ENCODE assay signal across 13 mouse cellular contexts in the genomic region with DNA sequence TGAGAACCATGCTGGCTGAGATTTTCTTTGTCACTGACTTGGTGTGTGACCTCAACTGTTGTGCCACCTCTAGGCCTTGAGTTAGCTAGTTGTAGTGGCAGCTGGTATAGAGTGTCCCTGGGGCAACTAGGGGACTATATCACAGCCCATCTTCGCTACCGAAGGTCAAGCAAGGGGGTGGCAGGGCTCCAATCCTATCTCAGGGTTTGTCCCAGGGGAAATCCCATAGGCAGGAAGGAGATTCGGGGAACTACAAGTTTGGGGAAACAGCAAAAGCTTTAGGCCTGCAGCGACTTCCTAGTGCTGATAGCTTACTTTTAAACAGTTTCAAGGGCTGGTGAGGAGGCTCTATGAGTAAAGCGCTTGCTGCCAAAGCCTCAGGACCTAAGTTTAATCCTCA. TPM values are rescaled to one million over a fixed set of nuclear protein-coding genes. Genes with fewer than 3 reads are reported as not detected.
DNase-seq lines count a peak whose midpoint lies in the region; ATAC-seq and TF ChIP-seq lines count a peak whose summit lies in the region.
"Had no signal": no experiment of that assay in that cellular context is flagged by ENCODE, and none has a peak within 500 bp of the region (broad histone marks: within the 10 kb centered on the region; RNA-seq: fewer than 3 reads in every experiment).

No protein-coding gene starts in this region.

- H3K4me2 ChIP-seq in liver, embryonic 12.5 days = no peak overlapping the region
- no peak overlapping the region for H3K4me2 ChIP-seq in embryonic facial prominence, embryonic 15.5 days (replicated peaks)
- peak overlapping the region; percentile 98 for H3K4me2 ChIP-seq in hindbrain, embryonic 16.5 days (ENCODE audit: low read length)
- peak overlapping the region; percentile 85 for H3K4me2 ChIP-seq in neural tube, embryonic 13.5 days

- no peak for TF ChIP-seq POLR2A in liver, adult 2 months (IDR thresholded peaks at IDR 0.05; ENCODE audit: extremely low read depth, insufficient read depth, low read length)

- H3K9me3 ChIP-seq in liver, embryonic 12.5 days (replicated peaks) = no peaks in the 10 kb centered on the region
- no peaks in the 10 kb centered on the region for H3K9me3 ChIP-seq in embryonic facial prominence, embryonic 15.5 days (replicated peaks)
- no peaks in the 10 kb centered on the region for H3K9me3 ChIP-seq in hindbrain, embryonic 16.5 days (ENCODE audit: control insufficient read depth, low read length)
- no peaks in the 10 kb centered on the region for H3K9me3 ChIP-seq in neural tube, embryonic 13.5 days

- no peaks in the 10 kb centered on the region for H3K79me2 ChIP-seq in liver, adult 2 months (ENCODE audit: control insufficient read depth, insufficient read depth, low read length)

- no peak overlapping the region for H3K27ac ChIP-seq in liver, adult 2 months (replicated peaks; ENCODE audit: insufficient read depth, low read depth, low read length)
- no peak overlapping the region for H3K27ac ChIP-seq in liver, embryonic 12.5 days
- no peak overlapping the region for H3K27ac ChIP-seq in embryonic facial prominence, embryonic 15.5 days (replicated peaks)
- no peak overlapping the region for H3K27ac ChIP-seq in hindbrain, embryonic 16.5 days (ENCODE audit: low read depth, low read length)
- 0 out of 2 replicates have a peak overlapping the region, but pooled peaks have one; percentile 18 for H3K27ac ChIP-seq in neural tube, embryonic 13.5 days (replicated peaks)
- H3K27ac ChIP-seq: liver, embryonic 14.5 days had no signal

- no peak for ATAC-seq in liver, embryonic 12.5 days
- no peak for ATAC-seq in embryonic facial prominence, embryonic 15.5 days (ENCODE audit: insufficient number of reproducible peaks, low FRiP score, low TSS enrichment, low read depth)
- no peak for ATAC-seq in hindbrain, embryonic 16.5 days
- ATAC-seq in neural tube, embryonic 13.5 days (ENCODE audit: low read depth) = no peak
- ATAC-seq in cerebellum, adult (ENCODE audit: insufficient number of reproducible peaks, low FRiP score, low TSS enrichment) = no peak

- H3K36me3 ChIP-seq in liver, adult 2 months (ENCODE audit: control insufficient read depth, insufficient read depth, low read length) = no peaks in the 10 kb centered on the region
- no peaks in the 10 kb centered on the region for H3K36me3 ChIP-seq in liver, embryonic 12.5 days
- H3K36me3 ChIP-seq in embryonic facial prominence, embryonic 15.5 days = no peaks in the 10 kb centered on the region
- no peaks in the 10 kb centered on the region for H3K36me3 ChIP-seq in hindbrain, embryonic 16.5 days (ENCODE audit: control insufficient read depth, insufficient read depth, low read length)
- H3K36me3 ChIP-seq in neural tube, embryonic 13.5 days = no peaks in the 10 kb centered on the region
- H3K36me3 ChIP-seq: G1E had no signal

- H3K9ac ChIP-seq in liver, adult 2 months (ENCODE audit: low read depth, low read length) = no peak overlapping the region
- no peak overlapping the region for H3K9ac ChIP-seq in liver, embryonic 12.5 days
- no peak overlapping the region for H3K9ac ChIP-seq in embryonic facial prominence, embryonic 15.5 days
- H3K9ac ChIP-seq in hindbrain, embryonic 16.5 days (ENCODE audit: low read depth, low read length) = 0 out of 2 replicates have a peak overlapping the region, but pooled peaks have one; percentile 3
- H3K9ac ChIP-seq in neural tube, embryonic 13.5 days = peak overlapping the region; percentile 69; the same call in 1 of the 2 replicates
- H3K9ac ChIP-seq: liver, embryonic 14.5 days had no signal

- WGBS in liver, adult 2 months = 66% methylated on average over 5 of the region's 5 CpGs
- WGBS in liver, embryonic 12.5 days (ENCODE audit: insufficient replicate concordance) = 63% methylated on average over 5 of the region's 5 CpGs
- 75% methylated on average over 5 of the region's 5 CpGs for WGBS in embryonic facial prominence, embryonic 15.5 days
- WGBS in hindbrain, embryonic 16.5 days = 43% methylated on average over 5 of the region's 5 CpGs
- WGBS in neural tube, embryonic 13.5 days = 64% methylated on average over 5 of the region's 5 CpGs

- DNase-seq in liver, adult 2 months (ENCODE audit: extremely low read depth, low read depth, low spot score) = no peak
- DNase-seq in adrenal gland, postnatal 36 days = no peak
- no peak for DNase-seq in gastrocnemius, adult 8-10 months (ENCODE audit: low spot score in 2 of 2)
- DNase-seq: adrenal gland, postnatal 25 days; spleen, adult 18-20 months had no signal

- peak overlapping the region; percentile 8; the same call in 1 of the 2 replicates for H3K4me3 ChIP-seq in liver, adult 2 months (ENCODE audit: insufficient read depth, low read depth, low read length)
- no peak overlapping the region; the same call in 1 of the 2 replicates for H3K4me3 ChIP-seq in liver, embryonic 12.5 days
- 0 out of 2 replicates have a peak overlapping the region, but pooled peaks have one; percentile 2 for H3K4me3 ChIP-seq in embryonic facial prominence, embryonic 15.5 days (replicated peaks)
- H3K4me3 ChIP-seq in hindbrain, embryonic 16.5 days (ENCODE audit: low read length) = peak overlapping the region; percentile 67; the same call in 1 of the 2 replicates
- H3K4me3 ChIP-seq in neural tube, embryonic 13.5 days = peak overlapping the region; percentile 53; the same call in 1 of the 2 replicates
- H3K4me3 ChIP-seq: myocyte had no signal

- no peak for TF ChIP-seq CTCF in liver, adult 2 months (IDR thresholded peaks at IDR 0.05; ENCODE audit: low read depth, low read length)

- no peaks in the 10 kb centered on the region for H3K27me3 ChIP-seq in liver, adult 2 months (ENCODE audit: control insufficient read depth, insufficient read depth, low read length)
- peaks cover 24% of the 10 kb centered on the region for H3K27me3 ChIP-seq in liver, embryonic 12.5 days (replicated peaks)
- peaks cover 8% of the 10 kb centered on the region; the same call in 1 of the 2 replicates for H3K27me3 ChIP-seq in embryonic facial prominence, embryonic 15.5 days
- no peaks in the 10 kb centered on the region for H3K27me3 ChIP-seq in hindbrain, embryonic 16.5 days (replicated peaks; ENCODE audit: control insufficient read depth, insufficient read depth, low read length)
- H3K27me3 ChIP-seq in neural tube, embryonic 13.5 days = peaks cover 10% of the 10 kb centered on the region; the same call in 1 of the 2 replicates

- H3K4me1 ChIP-seq in liver, adult 2 months (ENCODE audit: control insufficient read depth, insufficient read depth, low read length) = peaks cover 6% of the 10 kb centered on the region; the same call in 1 of the 2 replicates
- peaks cover 31% of the 10 kb centered on the region for H3K4me1 ChIP-seq in liver, embryonic 12.5 days
- peaks cover 32% of the 10 kb centered on the region for H3K4me1 ChIP-seq in embryonic facial prominence, embryonic 15.5 days
- peaks cover 33% of the 10 kb centered on the region for H3K4me1 ChIP-seq in hindbrain, embryonic 16.5 days (ENCODE audit: control insufficient read depth, insufficient read depth, low read depth, low read length)
- H3K4me1 ChIP-seq in neural tube, embryonic 13.5 days (replicated peaks) = peaks cover 61% of the 10 kb centered on the region

RNA-seq across cellular contexts. Expression of gene Rassf4, which starts 1.4 kb away (rescaled TPM):
- total RNA-seq in liver, adult 2 months (2014; rRNA removed) = 3.1 and 3.6 TPM in 2 replicates
- polyA plus RNA-seq in liver, adult 2 months (2012; rRNA removed) = 1.3 and 2.2 TPM in 2 replicates
- 3.3 and 4.0 TPM in 2 replicates for polyA plus RNA-seq in liver, embryonic 12.5 days (2016; fragmentation: Nextera tagmentation; extraction: Ambion mirVana)
- 14.1 and 14.8 TPM in 2 replicates for polyA plus RNA-seq in embryonic facial prominence, embryonic 15.5 days (2015; fragmentation: Nextera tagmentation; extraction: Ambion mirVana)
- 30.3 and 30.8 TPM in 2 replicates for polyA plus RNA-seq in hindbrain, embryonic 16.5 days (2015; fragmentation: Nextera tagmentation; extraction: Ambion mirVana)
- 24.0 and 25.3 TPM in 2 replicates for polyA plus RNA-seq in neural tube, embryonic 13.5 days (2015; fragmentation: Nextera tagmentation; extraction: Ambion mirVana)
- 1 to 10 TPM; 2.8 to 4.7 TPM for total RNA-seq in adrenal gland, postnatal 36 days (2021)
- 1 to 10 TPM; 1.1 to 1.7 (median 1.1) TPM for total RNA-seq in gastrocnemius, adult 8-10 months (2022)
- polyA plus RNA-seq: G1E had no signal

RNA-seq across cellular contexts. Expression of gene Depp1, which starts 21.9 kb away (rescaled TPM):
- total RNA-seq in liver, adult 2 months (2014; rRNA removed) = 125 and 199 TPM in 2 replicates
- 210 and 244 TPM in 2 replicates for polyA plus RNA-seq in liver, adult 2 months (2012; rRNA removed)
- 2.2 and 3.3 TPM in 2 replicates for polyA plus RNA-seq in liver, embryonic 12.5 days (2016; fragmentation: Nextera tagmentation; extraction: Ambion mirVana)
- 31.0 and 31.8 TPM in 2 replicates for polyA plus RNA-seq in embryonic facial prominence, embryonic 15.5 days (2015; fragmentation: Nextera tagmentation; extraction: Ambion mirVana)
- polyA plus RNA-seq in hindbrain, embryonic 16.5 days (2015; fragmentation: Nextera tagmentation; extraction: Ambion mirVana) = 11.4 and 17.6 TPM in 2 replicates
- 11.0 and 14.5 TPM in 2 replicates for polyA plus RNA-seq in neural tube, embryonic 13.5 days (2015; fragmentation: Nextera tagmentation; extraction: Ambion mirVana)
- 10 to 100 TPM in 1 of 2 experiments, 1 to 10 TPM in 1; 7.0 to 20.2 TPM for total RNA-seq in adrenal gland, postnatal 36 days (2021)
- total RNA-seq in gastrocnemius, adult 8-10 months (2022) = 10 to 100 TPM in 1 of 4 experiments, 1 to 10 TPM in 3; 3.5 to 31.5 (median 5.1) TPM
- total RNA-seq: G1E had no signal
- polyA plus RNA-seq: G1E had no signal

RNA-seq across cellular contexts. Expression of gene Zfp422, which starts 43.5 kb away (rescaled TPM):
- 5.6 and 7.0 TPM in 2 replicates for total RNA-seq in liver, adult 2 months (2014; rRNA removed)
- polyA plus RNA-seq in liver, adult 2 months (2012; rRNA removed) = 6.6 and 7.0 TPM in 2 replicates
- 43.6 and 45.1 TPM in 2 replicates for polyA plus RNA-seq in liver, embryonic 12.5 days (2016; fragmentation: Nextera tagmentation; extraction: Ambion mirVana)
- 138 and 139 TPM in 2 replicates for polyA plus RNA-seq in embryonic facial prominence, embryonic 15.5 days (2015; fragmentation: Nextera tagmentation; extraction: Ambion mirVana)
- polyA plus RNA-seq in hindbrain, embryonic 16.5 days (2015; fragmentation: Nextera tagmentation; extraction: Ambion mirVana) = 120 and 126 TPM in 2 replicates
- 160 and 182 TPM in 2 replicates for polyA plus RNA-seq in neural tube, embryonic 13.5 days (2015; fragmentation: Nextera tagmentation; extraction: Ambion mirVana)
- total RNA-seq in adrenal gland, postnatal 36 days (2021) = 10 to 100 TPM; 19.7 to 23.0 TPM
- total RNA-seq in gastrocnemius, adult 8-10 months (2022) = 1 to 10 TPM; 5.9 to 7.9 (median 7.2) TPM
- polyA plus RNA-seq: G1E had no signal

RNA-seq across cellular contexts. Expression of gene Tmem72, which starts 44.4 kb away (rescaled TPM):
- total RNA-seq in liver, adult 2 months (2014; rRNA removed) = 0.09 and 0.13 TPM in 2 replicates
- polyA plus RNA-seq in liver, adult 2 months (2012; rRNA removed) = under 0.01 TPM in 1 of 2 replicates, not detected in the other
- polyA plus RNA-seq in liver, embryonic 12.5 days (2016; fragmentation: Nextera tagmentation; extraction: Ambion mirVana) = 0.01 and 0.02 TPM in 2 replicates
- polyA plus RNA-seq in embryonic facial prominence, embryonic 15.5 days (2015; fragmentation: Nextera tagmentation; extraction: Ambion mirVana) = 0.05 and 0.15 TPM in 2 replicates
- polyA plus RNA-seq in hindbrain, embryonic 16.5 days (2015; fragmentation: Nextera tagmentation; extraction: Ambion mirVana) = 2.5 and 5.4 TPM in 2 replicates
- 0.29 and 1.0 TPM in 2 replicates for polyA plus RNA-seq in neural tube, embryonic 13.5 days (2015; fragmentation: Nextera tagmentation; extraction: Ambion mirVana)
- under 1 TPM; 0.07 TPM for total RNA-seq in adrenal gland, postnatal 36 days (2021)
- under 1 TPM in 2 of 4 experiments, not detected in 2; 0.02 to 0.03 TPM for total RNA-seq in gastrocnemius, adult 8-10 months (2022)
- polyA plus RNA-seq: G1E had no signal

Comparison
In these comparisons a context has a peak if more than half of its experiments do, and no peak if none do; other contexts are left out.
1. H3K9ac ChIP-seq: peak in hindbrain, embryonic 16.5 days (single experiment) and neural tube, embryonic 13.5 days (single experiment); none in liver, adult 2 months (single experiment), liver, embryonic 12.5 days (single experiment) and embryonic facial prominence, embryonic 15.5 days (single experiment).
2. H3K4me2 ChIP-seq: peak in hindbrain, embryonic 16.5 days (single experiment) and neural tube, embryonic 13.5 days (single experiment); none in liver, embryonic 12.5 days (single experiment) and embryonic facial prominence, embryonic 15.5 days (single experiment).